In the genomic region with DNA sequence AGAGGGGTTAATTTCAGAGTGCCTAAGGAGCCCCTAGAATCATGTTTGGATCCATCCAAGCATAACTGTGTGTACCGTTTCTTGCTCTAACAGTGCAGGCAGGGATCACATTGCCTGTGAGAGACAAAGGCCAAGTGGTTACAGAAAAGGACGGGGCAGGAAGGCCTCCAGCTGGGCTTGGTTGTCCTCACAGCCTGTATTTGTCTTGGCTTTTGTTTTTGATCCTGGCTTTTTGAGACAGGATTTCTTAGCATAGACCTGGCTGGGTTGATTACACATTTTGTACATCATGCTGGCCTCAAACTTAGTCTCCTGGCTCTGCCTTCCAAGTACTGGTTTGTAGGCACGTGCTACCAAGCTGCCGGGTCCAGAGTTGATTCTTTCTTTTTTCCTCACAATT, we compare ENCODE assay signal across 16 mouse cellular contexts.
"Had no signal": no experiment of that assay in that cellular context is flagged by ENCODE, and none has a peak within 500 bp of the region (broad histone marks: within the 10 kb centered on the region; RNA-seq: fewer than 3 reads in every experiment).

No protein-coding gene starts in this region.

- H3K4me3 ChIP-seq: kidney, embryonic 15.5 days; left cerebral cortex, adult 2 months; midbrain, embryonic 12.5 days; myocyte; neural tube, embryonic 13.5 days had no signal

- H3K9me3 ChIP-seq: kidney, embryonic 15.5 days; midbrain, embryonic 12.5 days; neural tube, embryonic 13.5 days had no signal

- H3K9ac ChIP-seq: kidney, embryonic 15.5 days; liver, embryonic 14.5 days; liver, postnatal 0 days; lung, embryonic 14.5 days; midbrain, embryonic 12.5 days; neural tube, embryonic 13.5 days had no signal

- H3K4me2 ChIP-seq: kidney, embryonic 15.5 days; lung, embryonic 14.5 days; midbrain, embryonic 12.5 days; neural tube, embryonic 13.5 days had no signal

- H3K27me3 ChIP-seq: kidney, embryonic 15.5 days; midbrain, embryonic 12.5 days; neural tube, embryonic 13.5 days had no signal

- H3K27ac ChIP-seq: kidney, embryonic 15.5 days; left cerebral cortex, adult 2 months; liver, embryonic 14.5 days; macrophage; midbrain, embryonic 12.5 days; neural tube, embryonic 13.5 days had no signal

- DNase-seq: kidney, postnatal 10 days; kidney, postnatal 36 days; layer of hippocampus, postnatal 36 days; liver, postnatal 0 days; lung, embryonic 14.5 days; thymus, adult 18-20 months; thymus, postnatal 36 days had no signal

- ATAC-seq: liver, postnatal 0 days; lung, postnatal 0 days; midbrain, embryonic 16.5 days had no signal
